Mouse (Mus musculus) ovary, postnatal 10 days (tissue): Measurements from ENCODE around the gene Card6.
"Not testable (repeated sequence)": the region's sequence is repeated elsewhere in the genome, so short reads cannot be mapped to it uniquely, and the experiment has no call there.

Experiments
- DNase-seq: peaks from one replicate; pipeline ENCODE4 v3.0.0; 2022; ENCODE audit warnings: low spot score

Gene Card6

DNA sequence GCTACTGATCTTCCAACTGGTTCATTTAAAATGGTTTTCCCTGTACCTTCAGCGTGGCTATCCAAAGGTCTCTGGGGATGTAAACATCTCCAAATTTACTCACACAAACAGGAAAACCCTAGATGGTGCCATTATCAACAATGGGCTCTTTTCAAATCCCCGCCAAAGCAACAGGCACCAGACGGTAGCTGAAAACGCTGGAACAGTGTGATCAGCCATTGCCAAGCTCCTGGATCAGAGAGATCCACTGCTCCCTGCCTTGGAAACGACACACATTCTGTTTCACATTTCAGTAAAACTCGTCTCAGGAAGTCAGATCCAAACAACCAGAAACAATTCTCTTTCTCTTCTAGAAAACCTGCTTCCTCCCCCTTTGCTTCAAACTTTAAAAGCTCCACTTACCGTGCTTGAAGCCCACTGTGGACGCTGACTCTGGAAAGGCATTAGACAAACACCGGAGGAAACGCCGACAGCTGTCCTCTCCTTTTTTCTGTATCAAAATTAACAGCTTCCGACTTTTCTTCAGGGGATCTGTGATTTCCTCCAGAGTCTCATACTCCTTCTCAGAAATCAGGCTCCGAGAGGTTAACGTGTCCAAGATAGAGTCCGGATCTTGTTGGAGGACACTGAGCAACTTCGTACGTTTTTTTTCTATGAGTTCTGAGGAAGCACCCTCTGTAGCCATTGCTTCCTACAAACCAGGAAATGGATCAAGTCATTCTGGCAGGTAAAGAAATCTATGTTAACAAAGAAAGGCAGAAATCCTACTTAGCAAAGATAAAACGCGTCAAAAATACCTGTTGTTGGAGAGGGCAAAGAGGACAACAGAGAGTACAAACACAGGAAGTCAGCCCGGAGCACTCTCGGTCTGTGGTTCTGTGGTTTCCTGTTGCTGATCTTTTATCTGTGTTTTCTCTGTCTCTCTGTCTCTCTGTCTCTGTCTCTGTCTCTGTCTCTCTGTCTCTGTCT, at the start of gene Card6:
TSS of gene Card6 (minus strand) at position 854 of the 969 bp plus-strand sequence.
- peak; percentile 8 for DNase-seq

- no peak for DNase-seq
These were observed 49.0 kb upstream of the Card6 start for GRCm38 (mm10) chr15:5157386-5157785.

DNA sequence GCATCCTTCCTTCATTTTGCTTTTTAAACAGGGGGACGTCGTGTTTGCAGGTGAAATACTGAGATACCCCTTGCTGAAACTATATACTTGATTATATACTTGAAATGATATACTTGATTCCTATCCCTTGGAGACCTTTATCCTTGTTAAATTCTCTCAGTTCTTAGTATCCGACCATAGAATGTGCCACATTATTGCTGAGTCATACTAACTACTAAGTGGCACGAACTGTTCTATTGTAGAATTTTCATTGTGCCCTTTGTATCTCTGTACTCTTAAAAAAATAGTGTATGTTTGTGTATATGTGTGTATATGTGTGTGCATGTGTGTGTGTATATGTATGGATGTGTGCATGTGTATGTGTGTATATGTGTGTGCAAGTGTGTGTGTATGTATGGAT, 48.0 kb upstream of the Card6 start:
- DNase-seq = no peak

DNA sequence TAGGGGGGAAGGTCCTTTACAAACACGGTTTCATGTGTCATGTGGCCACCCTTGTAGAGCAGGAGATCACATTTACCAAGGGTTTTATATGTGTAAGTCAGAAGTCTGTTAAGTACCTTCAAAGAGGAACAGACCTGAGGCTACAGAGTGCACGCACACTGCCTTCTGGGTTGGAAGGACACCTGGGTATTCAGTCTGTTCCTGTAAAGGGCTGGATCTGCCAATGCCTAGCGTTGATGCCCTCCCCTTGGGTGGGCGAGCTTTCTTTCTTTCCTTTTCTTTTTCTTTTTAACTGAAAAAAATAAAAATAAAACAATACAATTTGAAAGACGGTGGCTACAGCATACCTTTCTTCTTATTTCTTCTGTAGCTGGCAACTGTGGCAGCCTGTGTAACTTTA, 46.8 kb upstream of the Card6 start:
- no peak for DNase-seq

DNA sequence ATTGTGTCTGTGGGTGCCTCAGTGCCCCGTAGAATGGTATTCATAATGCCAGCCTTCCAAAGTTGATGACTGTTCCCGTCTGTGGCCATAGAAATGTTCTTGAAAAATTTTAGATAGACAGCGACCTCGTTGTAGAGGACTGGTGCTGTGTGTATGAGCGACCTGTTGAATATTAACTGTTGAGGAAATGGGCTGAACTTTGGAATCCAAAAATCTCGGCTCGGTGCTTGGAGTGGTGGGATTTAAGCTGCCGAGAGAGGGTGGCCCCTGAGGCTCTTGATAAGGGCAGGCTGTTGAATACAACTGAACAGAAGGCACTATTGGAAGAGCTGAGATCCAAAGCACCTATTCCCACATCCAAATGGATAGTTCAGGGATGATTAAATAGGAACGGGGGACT, 46.3 kb upstream of the Card6 start:
- no peak for DNase-seq

DNA sequence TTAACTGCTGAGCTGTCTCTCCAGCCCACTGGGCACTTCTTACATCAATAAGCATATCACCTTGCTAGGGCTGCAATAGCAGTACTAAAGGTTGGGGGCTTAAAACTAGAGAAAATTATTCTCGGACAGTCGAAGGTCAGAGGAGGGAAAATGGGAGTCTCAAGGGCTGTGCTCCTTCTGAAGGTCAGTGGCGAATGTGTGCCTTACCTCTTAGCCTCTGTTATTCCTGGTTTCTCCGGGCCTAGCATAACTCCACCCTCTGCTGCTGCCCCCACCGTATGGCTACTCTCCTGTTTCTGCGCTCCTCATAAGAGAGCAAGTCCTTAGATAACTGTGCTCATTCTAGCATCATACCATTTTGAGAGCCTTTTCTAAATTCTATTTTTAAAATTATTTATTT, 43.8 kb upstream of the Card6 start:
- DNase-seq = no peak

DNA sequence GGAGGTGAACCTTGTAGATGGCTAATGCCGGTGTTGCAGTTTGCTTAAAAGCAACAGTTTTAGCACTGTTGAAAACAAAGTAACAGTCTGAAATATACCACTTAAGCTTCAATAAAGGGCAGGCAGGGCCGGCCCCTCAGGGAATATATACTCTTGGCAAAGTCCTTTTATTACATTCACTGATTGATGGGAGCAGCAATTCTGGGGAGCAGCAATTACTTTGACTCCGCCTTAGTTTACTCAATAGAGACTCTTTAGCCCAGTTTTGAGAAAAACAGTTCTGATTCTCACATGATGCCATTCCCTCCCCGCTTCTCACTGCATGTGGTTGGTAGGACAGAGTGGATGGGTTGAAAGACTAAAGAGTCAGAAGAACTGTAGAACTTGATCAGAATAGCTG, 40.8 kb upstream of the Card6 start:
- no peak for DNase-seq

DNA sequence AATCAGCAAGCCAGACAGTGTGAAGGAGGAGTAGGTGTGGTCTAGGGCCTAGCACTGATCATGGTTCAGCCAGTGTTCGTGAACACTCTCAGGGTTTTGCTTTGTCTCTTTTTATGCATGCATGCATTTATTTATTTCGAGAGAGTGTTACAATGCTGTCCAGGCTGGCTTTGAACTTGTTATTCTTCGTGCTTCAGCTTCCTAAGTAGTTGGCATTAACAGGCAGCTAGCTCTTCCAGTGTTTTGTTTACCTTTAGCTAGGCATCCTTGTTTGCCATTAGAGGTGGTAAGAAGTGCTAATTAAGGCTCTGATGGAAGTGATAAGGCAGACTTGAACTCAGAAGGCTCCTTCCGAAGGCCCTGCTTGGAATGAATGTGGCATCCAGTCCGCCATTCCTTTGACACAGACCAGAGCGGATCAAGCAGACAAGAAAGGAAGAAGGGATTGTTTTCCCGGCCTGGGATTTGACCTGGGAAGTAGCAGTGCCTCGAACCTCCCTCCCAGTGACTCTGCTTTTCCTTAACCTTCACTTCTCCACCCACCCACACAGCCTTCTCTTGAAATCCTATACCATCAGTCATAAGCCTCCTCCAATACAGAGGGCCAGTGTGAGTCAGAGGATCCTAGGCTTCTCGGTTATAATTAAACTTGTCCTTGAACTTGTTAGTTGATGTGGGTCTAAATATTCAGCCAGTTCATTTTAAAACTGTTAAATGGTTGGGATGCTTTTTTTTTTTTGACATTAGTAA, 37.0 kb upstream of the Card6 start:
- DNase-seq = no peak

GRCm38 (mm10) chr15:5144021-5144778, 35.9 kb upstream of the Card6 start:
- DNase-seq = no peak

DNA sequence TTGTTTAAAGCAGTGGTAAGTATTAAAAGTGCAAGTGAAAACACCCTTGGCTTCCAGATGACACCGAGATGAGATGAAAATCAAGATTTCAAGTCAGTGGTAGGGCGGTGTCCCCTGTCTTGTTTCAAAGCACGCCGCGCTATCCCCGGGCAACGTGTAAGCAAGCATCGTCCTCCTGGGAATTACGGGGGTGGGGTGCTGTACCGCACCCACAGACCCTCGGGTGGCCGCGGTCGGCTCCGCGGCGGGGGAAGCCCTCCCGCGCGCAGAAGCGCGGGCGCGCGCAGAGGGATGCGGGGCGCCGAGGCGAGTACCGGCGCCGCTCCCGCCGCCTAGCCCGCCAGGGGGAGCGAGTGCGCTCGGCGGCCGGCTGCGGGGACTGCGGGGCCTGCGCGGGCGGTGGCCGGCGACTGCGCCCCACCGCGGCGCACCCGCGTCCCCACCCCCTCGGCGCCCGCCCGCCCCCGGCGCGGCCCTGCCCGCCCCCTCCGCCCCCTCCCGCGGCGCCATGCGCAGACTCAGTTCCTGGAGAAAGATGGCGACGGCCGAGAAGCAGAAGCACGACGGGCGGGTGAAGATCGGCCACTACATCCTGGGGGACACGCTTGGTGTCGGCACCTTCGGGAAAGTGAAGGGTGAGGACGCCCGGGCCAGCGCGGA, 35.2 kb upstream of the Card6 start, which contains the start of gene Prkaa1:
TSS of gene Prkaa1 (plus strand) at position 501 of the 660 bp plus-strand sequence.
- DNase-seq = peak; percentile 59

GRCm38 (mm10) chr15:5142714-5143113, 34.4 kb upstream of the Card6 start:
- DNase-seq = no peak

DNA sequence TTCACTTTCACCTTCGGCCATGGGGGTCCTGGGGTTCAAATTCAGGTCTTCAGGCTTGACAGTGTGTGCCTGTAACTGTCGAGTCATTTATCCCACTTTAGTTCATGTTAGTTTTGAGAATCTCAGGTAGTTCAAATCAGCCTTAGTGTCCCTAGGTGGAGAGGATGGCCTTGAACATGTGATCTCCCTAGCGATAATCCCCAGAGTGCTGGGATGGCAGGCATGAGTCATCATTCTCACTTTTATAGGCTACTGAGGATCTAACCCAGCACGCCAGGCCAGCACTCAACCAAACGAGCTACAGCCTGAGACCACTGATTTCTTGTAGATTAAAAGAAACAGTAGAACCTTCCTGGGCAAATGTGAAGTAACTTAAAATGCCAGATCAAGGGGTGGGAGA, 33.7 kb upstream of the Card6 start:
- DNase-seq = no peak

- DNase-seq = no peak
These were observed 32.0 kb upstream of the Card6 start for GRCm38 (mm10) chr15:5140357-5140756.

- DNase-seq = no peak
These were observed 31.5 kb upstream of the Card6 start for GRCm38 (mm10) chr15:5139863-5140262.

- DNase-seq = no peak
These were observed 31.0 kb upstream of the Card6 start for GRCm38 (mm10) chr15:5139366-5139765.

DNA sequence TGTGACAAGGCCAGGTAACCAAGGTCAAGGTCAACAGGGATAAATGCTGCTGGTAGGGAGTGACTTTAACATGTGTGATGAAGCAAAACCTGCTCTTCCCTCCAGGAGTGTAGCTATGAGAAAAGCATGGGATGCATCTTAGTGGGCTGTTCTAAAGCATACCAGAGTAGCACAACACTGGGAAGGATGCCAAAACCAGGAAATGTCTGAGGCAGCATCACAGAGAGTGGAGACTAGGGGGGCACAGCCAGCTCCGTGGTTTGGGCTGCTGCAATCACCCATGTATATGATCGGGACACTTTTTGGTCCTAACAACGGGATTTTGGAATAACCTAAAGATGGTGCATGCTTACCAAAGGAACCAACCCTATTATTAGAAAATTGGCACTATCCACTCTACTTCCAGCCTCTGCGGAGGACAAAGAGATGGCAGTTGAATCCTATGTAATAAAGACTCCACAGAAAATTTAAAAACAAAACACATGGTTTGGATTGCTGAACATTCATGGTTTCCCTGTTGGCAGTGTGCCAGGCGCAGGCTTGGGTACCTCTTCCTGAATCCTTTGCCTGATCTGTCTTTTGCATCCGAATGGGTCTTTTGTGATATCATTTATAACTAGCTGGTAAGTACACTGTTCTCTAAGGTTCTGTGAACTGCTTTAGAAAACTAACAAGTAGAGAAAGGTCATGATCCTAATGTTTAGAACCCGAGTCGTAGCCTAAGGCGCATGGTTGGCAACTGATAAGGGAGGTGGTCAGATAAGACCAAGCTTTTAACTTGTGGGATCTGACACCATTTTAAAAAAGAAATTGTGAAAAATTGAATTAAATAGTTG, 29.9 kb upstream of the Card6 start:
- DNase-seq = no peak

- no peak for DNase-seq
These were observed 26.7 kb upstream of the Card6 start for GRCm38 (mm10) chr15:5134945-5135483.

DNA sequence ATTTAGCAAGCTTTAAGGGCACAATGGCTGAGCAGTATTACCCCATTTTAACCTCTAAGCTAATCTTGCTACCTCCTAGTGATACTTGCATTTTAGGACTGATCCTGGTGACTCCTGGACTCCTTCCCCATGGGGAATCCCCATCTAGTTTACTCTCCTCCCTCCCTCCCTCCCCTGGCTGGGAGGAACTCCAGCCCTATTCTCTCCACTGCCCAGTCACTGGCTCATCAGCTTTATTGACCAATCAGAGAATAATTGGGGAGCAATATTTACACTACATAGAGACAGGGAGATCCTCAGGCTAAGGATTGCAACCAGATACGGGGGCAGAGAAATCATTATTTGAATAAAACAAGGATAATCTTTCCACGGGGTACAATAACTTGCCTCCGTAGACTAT, 25.8 kb upstream of the Card6 start:
- no peak for DNase-seq

DNA sequence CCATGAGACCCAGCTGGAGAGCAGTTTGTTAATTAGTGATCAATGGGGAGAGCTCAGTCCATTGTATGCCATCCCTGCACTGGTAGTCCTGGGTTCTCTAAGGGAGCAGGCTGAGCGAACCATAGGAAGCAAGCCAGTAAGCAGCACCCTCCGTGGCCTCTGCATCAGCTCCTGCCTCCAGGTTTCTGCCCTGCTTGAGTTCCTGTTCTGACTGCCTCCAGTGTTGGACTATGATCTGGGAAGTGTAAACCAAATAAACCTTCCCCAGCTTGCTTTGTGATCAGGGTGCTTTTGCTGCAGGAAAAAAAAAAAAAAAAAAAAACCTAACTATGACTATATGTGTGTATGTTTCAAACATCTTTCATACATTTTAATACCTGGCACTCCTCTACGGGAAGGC, 25.0 kb upstream of the Card6 start:
- no peak for DNase-seq

- DNase-seq = not testable (repeated sequence)
These were observed 22.7 kb upstream of the Card6 start for GRCm38 (mm10) chr15:5130887-5131668.
